Mouse (Mus musculus): ENCODE data around the gene Fam107b. TPM values are rescaled to one million over a fixed set of nuclear protein-coding genes. Genes with fewer than 3 reads are reported as not detected.

The Fam107b gene
- polyA plus RNA-seq, 1 experiment from 2014 or later, result 35.4 TPM

- no peak overlapping the region for H3K4me3 ChIP-seq (replicated peaks)
- no peak for ATAC-seq (ENCODE audit: insufficient number of reproducible peaks, insufficient read depth, low FRiP score, low TSS enrichment, low read depth)
- 91% methylated on average over 8 of the region's 8 CpGs for WGBS
These were observed 215.3 kb downstream of the Fam107b start for GRCm38 (mm10) chr2:3785546-3785945.

GRCm38 (mm10) chr2:3787752-3788423 lies 217.6 kb downstream of the Fam107b start:
- no peak for ATAC-seq (ENCODE audit: insufficient number of reproducible peaks, insufficient read depth, low FRiP score, low TSS enrichment, low read depth)
- Histone ChIP-seq H3K4me3 (replicated peaks) (no peak overlapping the region), H3K4me2 (no peak overlapping the region), H3K4me1 (replicated peaks) (no peaks in the 10 kb centered on the region), H3K27ac (no peak overlapping the region), H3K9me3 (no peaks in the 10 kb centered on the region), H3K27me3 (no peaks in the 10 kb centered on the region), H3K9ac (replicated peaks) (no peak overlapping the region), H3K36me3 (no peaks in the 10 kb centered on the region)

More at GRCm38 (mm10) chr2:3785546-3785945, 215.3 kb downstream of the Fam107b start:
- Histone ChIP-seq H3K4me2 (no peak overlapping the region), H3K27ac (no peak overlapping the region), H3K36me3 (peaks cover 11% of the 10 kb centered on the region; the same call in 1 of the 2 replicates), H3K9me3 (no peaks in the 10 kb centered on the region), H3K27me3 (no peaks in the 10 kb centered on the region), H3K9ac (replicated peaks) (no peak overlapping the region), H3K4me1 (replicated peaks) (no peaks in the 10 kb centered on the region)

GRCm38 (mm10) chr2:3788424-3788786 lies 218.1 kb downstream of the Fam107b start:
- WGBS, result 85% methylated on average over 3 of the region's 3 CpGs
- H3K4me2 ChIP-seq, result no peak overlapping the region
- H3K36me3 ChIP-seq, result no peaks in the 10 kb centered on the region

GRCm38 (mm10) chr2:3796543-3796942 lies 226.3 kb downstream of the Fam107b start:
- H3K4me3 ChIP-seq (replicated peaks), result no peak overlapping the region
- H3K9me3 ChIP-seq, result no peaks in the 10 kb centered on the region
- ATAC-seq (ENCODE audit: insufficient number of reproducible peaks, insufficient read depth, low FRiP score, low TSS enrichment, low read depth), result no peak
- H3K4me2 ChIP-seq, result no peak overlapping the region
- 0 out of 2 replicates have a peak, but pooled peaks cover 5% of the 10 kb centered on the region for H3K27me3 ChIP-seq
- H3K9ac ChIP-seq (replicated peaks), result no peak overlapping the region
- no peak overlapping the region for H3K27ac ChIP-seq
- no peaks in the 10 kb centered on the region for H3K36me3 ChIP-seq
- H3K4me1 ChIP-seq (replicated peaks), result no peaks in the 10 kb centered on the region
- WGBS, result 82% methylated on average over 5 of the region's 5 CpGs

More at GRCm38 (mm10) chr2:3788424-3788786, 218.1 kb downstream of the Fam107b start:
- Histone ChIP-seq H3K4me1 (replicated peaks) (no peaks in the 10 kb centered on the region), H3K9me3 (no peaks in the 10 kb centered on the region), H3K4me3 (replicated peaks) (no peak overlapping the region), H3K9ac (replicated peaks) (no peak overlapping the region), H3K27ac (no peak overlapping the region), H3K27me3 (no peaks in the 10 kb centered on the region)
- no peak for ATAC-seq (ENCODE audit: insufficient number of reproducible peaks, insufficient read depth, low FRiP score, low TSS enrichment, low read depth)

- ATAC-seq (ENCODE audit: insufficient number of reproducible peaks, insufficient read depth, low FRiP score, low TSS enrichment, low read depth), result peak; percentile 78
- Histone ChIP-seq H3K27me3 (0 out of 2 replicates have a peak, but pooled peaks cover 5% of the 10 kb centered on the region), H3K9me3 (no peaks in the 10 kb centered on the region), H3K4me2 (peak overlapping the region; percentile 43), H3K9ac (replicated peaks) (no peak overlapping the region), H3K36me3 (no peaks in the 10 kb centered on the region), H3K4me3 (replicated peaks) (0 out of 2 replicates have a peak overlapping the region, but pooled peaks have one; percentile 0), H3K27ac (no peak overlapping the region), H3K4me1 (replicated peaks) (no peaks in the 10 kb centered on the region)
- WGBS, result 21% methylated on average over 18 of the region's 18 CpGs
These were observed 229.7 kb downstream of the Fam107b start for GRCm38 (mm10) chr2:3799767-3800554.

GRCm38 (mm10) chr2:3800555-3800878 lies 230.2 kb downstream of the Fam107b start:
- ATAC-seq (ENCODE audit: insufficient number of reproducible peaks, insufficient read depth, low FRiP score, low TSS enrichment, low read depth), result no peak
- H3K4me1 ChIP-seq (replicated peaks), result no peaks in the 10 kb centered on the region
- no peak overlapping the region for H3K4me2 ChIP-seq

GRCm38 (mm10) chr2:3805742-3806141 lies 235.5 kb downstream of the Fam107b start:
- Histone ChIP-seq H3K9me3 (no peaks in the 10 kb centered on the region), H3K4me1 (replicated peaks) (peaks cover 3% of the 10 kb centered on the region; the same call in 1 of the 2 replicates), H3K27me3 (no peaks in the 10 kb centered on the region), H3K4me3 (replicated peaks) (no peak overlapping the region), H3K27ac (no peak overlapping the region), H3K4me2 (no peak overlapping the region), H3K36me3 (no peaks in the 10 kb centered on the region), H3K9ac (replicated peaks) (no peak overlapping the region)
- 65% methylated on average over 6 of the region's 6 CpGs for WGBS
- ATAC-seq (ENCODE audit: insufficient number of reproducible peaks, insufficient read depth, low FRiP score, low TSS enrichment, low read depth), result no peak

More at GRCm38 (mm10) chr2:3800555-3800878, 230.2 kb downstream of the Fam107b start:
- no peak overlapping the region for H3K4me3 ChIP-seq (replicated peaks)
- no peaks in the 10 kb centered on the region for H3K9me3 ChIP-seq
- no peaks in the 10 kb centered on the region for H3K36me3 ChIP-seq
- H3K27me3 ChIP-seq, result 0 out of 2 replicates have a peak, but pooled peaks cover 5% of the 10 kb centered on the region
- no peak overlapping the region for H3K27ac ChIP-seq
- 47% methylated on average over 5 of the region's 5 CpGs for WGBS
- no peak overlapping the region for H3K9ac ChIP-seq (replicated peaks)

GRCm38 (mm10) chr2:3810321-3810720 lies 240.0 kb downstream of the Fam107b start:
- H3K4me2 ChIP-seq, result no peak overlapping the region
- no peaks in the 10 kb centered on the region for H3K9me3 ChIP-seq
- H3K9ac ChIP-seq (replicated peaks), result no peak overlapping the region
- no peak for ATAC-seq (ENCODE audit: insufficient number of reproducible peaks, insufficient read depth, low FRiP score, low TSS enrichment, low read depth)
- 77% methylated on average over 5 of the region's 5 CpGs for WGBS
- H3K27me3 ChIP-seq, result no peaks in the 10 kb centered on the region
- H3K36me3 ChIP-seq, result no peaks in the 10 kb centered on the region
- H3K4me3 ChIP-seq (replicated peaks), result no peak overlapping the region
- H3K4me1 ChIP-seq (replicated peaks), result peaks cover 3% of the 10 kb centered on the region; the same call in 1 of the 2 replicates
- no peak overlapping the region for H3K27ac ChIP-seq

GRCm38 (mm10) chr2:3816142-3816609 lies 245.9 kb downstream of the Fam107b start:
- Histone ChIP-seq H3K9ac (replicated peaks) (no peak overlapping the region), H3K4me1 (replicated peaks) (0 out of 2 replicates have a peak, but pooled peaks cover 5% of the 10 kb centered on the region), H3K9me3 (no peaks in the 10 kb centered on the region), H3K36me3 (no peaks in the 10 kb centered on the region), H3K27ac (no peak overlapping the region), H3K4me2 (no peak overlapping the region), H3K27me3 (no peaks in the 10 kb centered on the region), H3K4me3 (replicated peaks) (no peak overlapping the region)
- WGBS, result 63% methylated on average over 6 of the region's 6 CpGs
- ATAC-seq (ENCODE audit: insufficient number of reproducible peaks, insufficient read depth, low FRiP score, low TSS enrichment, low read depth), result no peak

GRCm38 (mm10) chr2:3817626-3818025 lies 247.3 kb downstream of the Fam107b start:
- Histone ChIP-seq H3K36me3 (no peaks in the 10 kb centered on the region), H3K9me3 (no peaks in the 10 kb centered on the region), H3K4me2 (no peak overlapping the region), H3K4me1 (replicated peaks) (0 out of 2 replicates have a peak, but pooled peaks cover 10% of the 10 kb centered on the region), H3K4me3 (replicated peaks) (no peak overlapping the region), H3K27ac (no peak overlapping the region), H3K9ac (replicated peaks) (no peak overlapping the region), H3K27me3 (no peaks in the 10 kb centered on the region)
- ATAC-seq (ENCODE audit: insufficient number of reproducible peaks, insufficient read depth, low FRiP score, low TSS enrichment, low read depth), result no peak
- WGBS, result 94% methylated on average over 3 of the region's 3 CpGs
